Mouse (Mus musculus) cortical plate, adult 2 months (tissue): ENCODE data around the gene Sox13. TPM values are rescaled to one million over a fixed set of nuclear protein-coding genes. Genes with fewer than 3 reads are reported as not detected.
"Not testable (repeated sequence)": the region's sequence is repeated elsewhere in the genome, so short reads cannot be mapped to it uniquely, and the experiment has no call there.

Experiments used
- H3K27ac ChIP-seq: fragments of 200-500 bp; 2 replicates; pipeline ENCODE4 v1.5.1; 2012; ENCODE audit warnings: low read length, control low read depth, inconsistent platforms; ENCODE audit not compliant: insufficient read depth
- H3K4me1 ChIP-seq: fragments of 200-500 bp; 2 replicates; pipeline ENCODE4 v1.6.1; 2011; ENCODE audit warnings: low read length; ENCODE audit not compliant: control insufficient read depth, insufficient read depth
- H3K4me3 ChIP-seq: fragments of 200-500 bp; 2 replicates; pipeline ENCODE4 v1.5.1; 2011; ENCODE audit warnings: mild to moderate bottlenecking, low read length, control low read depth; ENCODE audit not compliant: insufficient read depth
- CTCF ChIP-seq: fragments of 200-500 bp; IDR thresholded peaks from 2 replicates; pipeline ENCODE4 v1.5.1; 2011; ENCODE audit warnings: mild to moderate bottlenecking, control low read depth, low read length; ENCODE audit not compliant: insufficient read depth; ENCODE audit errors: extremely low read depth
- POLR2A ChIP-seq: fragments of 200-500 bp; IDR thresholded peaks from 2 replicates; pipeline ENCODE4 v1.6.1; 2011; ENCODE audit warnings: mild to moderate bottlenecking, low read length, control low read depth; ENCODE audit not compliant: insufficient read depth; ENCODE audit errors: extremely low read depth
- polyA plus RNA-seq: library from polyadenylated mRNA; depleted of rRNA; stranded (reverse); fragments of >200 nt; gene quantifications from 2 replicates; pipeline ENCODE4 v1.2.3, GENCODE M21; 2012; rRNA removed

Sox13 gene
- polyA plus RNA-seq, 1 experiment = 13.4 TPM

DNA sequence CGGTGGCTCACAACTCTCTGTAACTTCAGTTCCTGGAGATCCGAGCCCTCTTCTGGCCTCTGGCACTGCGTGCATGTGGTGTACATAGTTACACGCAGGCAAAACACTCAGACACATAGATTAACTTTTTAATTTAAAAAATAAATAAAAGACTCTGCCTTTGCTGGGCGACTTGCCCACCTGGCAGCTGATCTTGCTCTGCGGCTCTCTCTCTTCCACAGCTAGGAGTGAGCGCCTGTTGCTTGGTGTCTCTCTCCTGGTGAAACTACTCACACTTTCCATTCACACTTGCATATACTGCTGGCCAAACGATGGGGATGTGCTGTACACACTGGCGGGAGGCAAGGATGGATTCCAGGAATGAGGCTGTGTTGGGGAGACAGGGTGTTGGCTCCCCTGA, 77.6 kb downstream of the Sox13 start:
- Histone ChIP-seq H3K27ac (no peak overlapping the region), H3K4me3 (no peak overlapping the region), H3K4me1 (no peaks in the 10 kb centered on the region)
- no peak for TF ChIP-seq CTCF

DNA sequence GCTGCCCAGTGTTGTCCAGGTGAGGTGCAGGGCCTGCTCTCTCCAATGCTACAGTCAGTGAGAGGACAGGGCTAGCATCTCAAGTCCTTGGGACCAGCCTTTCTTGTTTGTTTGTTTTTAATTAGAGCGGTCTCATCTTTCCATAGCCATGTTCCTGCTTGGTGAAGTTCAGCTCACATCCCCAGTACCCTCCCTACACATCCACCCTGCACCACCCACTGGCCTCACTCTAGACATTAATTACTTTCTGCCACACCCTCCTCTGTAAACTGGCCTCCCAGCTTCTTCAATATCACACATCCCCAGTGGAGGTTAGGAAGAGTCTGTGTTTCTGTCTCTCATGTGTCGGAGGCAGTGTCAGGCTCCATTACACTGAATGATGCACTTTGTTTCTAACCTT, 79.8 kb downstream of the Sox13 start:
- Histone ChIP-seq H3K4me3 (no peak overlapping the region), H3K27ac (no peak overlapping the region), H3K4me1 (no peaks in the 10 kb centered on the region)
- TF ChIP-seq POLR2A = no peak
- TF ChIP-seq CTCF = no peak

- not testable (repeated sequence) for H3K4me3 ChIP-seq, H3K27ac ChIP-seq, H3K4me1 ChIP-seq
These were observed 83.8 kb downstream of the Sox13 start for GRCm38 (mm10) chr1:133340403-133340802.

GRCm38 (mm10) chr1:133333937-133334336, 90.2 kb downstream of the Sox13 start:
- TF ChIP-seq CTCF = no peak
- TF ChIP-seq POLR2A = no peak
- H3K4me3 ChIP-seq = no peak overlapping the region
- H3K27ac ChIP-seq = no peak overlapping the region
- peaks cover 11% of the 10 kb centered on the region for H3K4me1 ChIP-seq

- TF ChIP-seq POLR2A = no peak
- Histone ChIP-seq H3K4me3 (no peak overlapping the region), H3K4me1 (peaks cover 11% of the 10 kb centered on the region), H3K27ac (peak overlapping the region; percentile 82)
These were observed 91.3 kb downstream of the Sox13 start for GRCm38 (mm10) chr1:133332656-133333430.

Other genes starting within 250 kb of the Sox13 start
- gene Golt1a, start 114.6 kb downstream of the Sox13 start, polyA plus RNA-seq = 0.56 and 1.4 TPM in 2 replicates
- gene Kiss1, start 102.5 kb downstream of the Sox13 start, polyA plus RNA-seq = 1.6 TPM in 1 of 2 replicates, not detected in the other
- gene Ren1, start 73.9 kb downstream of the Sox13 start, polyA plus RNA-seq = 0.06 TPM in 1 of 2 replicates, not detected in the other
- gene Etnk2, start 60.8 kb downstream of the Sox13 start, polyA plus RNA-seq = 14.6 and 16.7 TPM in 2 replicates
- gene Snrpe, start 185.9 kb upstream of the Sox13 start, polyA plus RNA-seq = 91.1 and 101 TPM in 2 replicates
- gene Zbed6, start 236.5 kb upstream of the Sox13 start, polyA plus RNA-seq = 4.5 and 5.9 TPM in 2 replicates
- gene Gm38394, start 236.9 kb upstream of the Sox13 start, polyA plus RNA-seq = 5.2 and 5.5 TPM in 2 replicates